Mouse (Mus musculus): ENCODE data around the gene Hspb6. TPM values are rescaled to one million over a fixed set of nuclear protein-coding genes. Genes with fewer than 3 reads are reported as not detected.

Hspb6 gene
- polyA plus RNA-seq, 1 experiment, result 23.8 TPM

- no peak for DNase-seq
Observed at GRCm38 (mm10) chr7:30594510-30595024, 42.6 kb downstream of the Hspb6 start.

GRCm38 (mm10) chr7:30596093-30596492 is 44.1 kb downstream of the Hspb6 start:
- Histone ChIP-seq H3K27ac (ENCODE audit: insufficient read depth, low read length) (no peak overlapping the region), H3K4me1 (ENCODE audit: control insufficient read depth, insufficient read depth, low read length) (peaks cover 6% of the 10 kb centered on the region), H3K27me3 (ENCODE audit: control insufficient read depth, insufficient read depth, low read length) (no peaks in the 10 kb centered on the region), H3K4me3 (replicated peaks; ENCODE audit: insufficient read depth, low read depth, low read length) (no peak overlapping the region)
- DNase-seq, result no peak
- TF ChIP-seq CTCF (IDR thresholded peaks at IDR 0.05; ENCODE audit: borderline replicate concordance, insufficient read depth, low read depth, low read length), result no peak
- TF ChIP-seq POLR2A (IDR thresholded peaks at IDR 0.05; ENCODE audit: borderline replicate concordance, insufficient read depth, low read length), result no peak
- 84% methylated on average over 5 of the region's 5 CpGs for WGBS

More at GRCm38 (mm10) chr7:30594510-30595024, 42.6 kb downstream of the Hspb6 start:
- no peak for TF ChIP-seq POLR2A (IDR thresholded peaks at IDR 0.05; ENCODE audit: borderline replicate concordance, insufficient read depth, low read length)
- no peak for TF ChIP-seq CTCF (IDR thresholded peaks at IDR 0.05; ENCODE audit: borderline replicate concordance, insufficient read depth, low read depth, low read length)
- H3K4me3 ChIP-seq (replicated peaks; ENCODE audit: insufficient read depth, low read depth, low read length), result no peak overlapping the region
- no peaks in the 10 kb centered on the region for H3K4me1 ChIP-seq (ENCODE audit: control insufficient read depth, insufficient read depth, low read length)
- no peaks in the 10 kb centered on the region for H3K27me3 ChIP-seq (ENCODE audit: control insufficient read depth, insufficient read depth, low read length)
- H3K27ac ChIP-seq (ENCODE audit: insufficient read depth, low read length), result no peak overlapping the region
- WGBS, result 58% methylated on average over 4 of the region's 4 CpGs

- no peak for TF ChIP-seq POLR2A (IDR thresholded peaks at IDR 0.05; ENCODE audit: borderline replicate concordance, insufficient read depth, low read length)
- no peak for TF ChIP-seq CTCF (IDR thresholded peaks at IDR 0.05; ENCODE audit: borderline replicate concordance, insufficient read depth, low read depth, low read length)
- no peak for DNase-seq
- H3K4me3 ChIP-seq (replicated peaks; ENCODE audit: insufficient read depth, low read depth, low read length), result no peak overlapping the region
- H3K27ac ChIP-seq (ENCODE audit: insufficient read depth, low read length), result no peak overlapping the region
- H3K27me3 ChIP-seq (ENCODE audit: control insufficient read depth, insufficient read depth, low read length), result no peaks in the 10 kb centered on the region
- H3K4me1 ChIP-seq (ENCODE audit: control insufficient read depth, insufficient read depth, low read length), result peaks cover 6% of the 10 kb centered on the region
- WGBS, result 59% methylated on average over 5 of the region's 5 CpGs
Observed at GRCm38 (mm10) chr7:30596811-30597210, 44.8 kb downstream of the Hspb6 start.

- WGBS, result 93% methylated on average over 12 of the region's 12 CpGs
- Histone ChIP-seq H3K4me3 (replicated peaks; ENCODE audit: insufficient read depth, low read depth, low read length) (peak within 1 kb of the TSS; percentile 15), H3K27me3 (ENCODE audit: control insufficient read depth, insufficient read depth, low read length) (no peaks in the 10 kb centered on the region), H3K4me1 (ENCODE audit: control insufficient read depth, insufficient read depth, low read length) (peaks cover 6% of the 10 kb centered on the region), H3K27ac (ENCODE audit: insufficient read depth, low read length) (no peak within 1 kb of the TSS)
- DNase-seq, result no peak
- TF ChIP-seq POLR2A (IDR thresholded peaks at IDR 0.05; ENCODE audit: borderline replicate concordance, insufficient read depth, low read length) (no peak), CTCF (IDR thresholded peaks at IDR 0.05; ENCODE audit: borderline replicate concordance, insufficient read depth, low read depth, low read length) (no peak)
Observed at GRCm38 (mm10) chr7:30598786-30599185, 46.8 kb downstream of the Hspb6 start, which contains the start of gene Zbtb32. TSS of gene Zbtb32 (minus strand) at chr7:30598909.

- DNase-seq, result peak; percentile 95 to 98
- Histone ChIP-seq H3K27ac (ENCODE audit: insufficient read depth, low read length) (peak overlapping the region; percentile 37; the same call in 1 of the 2 replicates), H3K4me3 (replicated peaks; ENCODE audit: insufficient read depth, low read depth, low read length) (peak overlapping the region; percentile 31), H3K27me3 (ENCODE audit: control insufficient read depth, insufficient read depth, low read length) (no peaks in the 10 kb centered on the region), H3K4me1 (ENCODE audit: control insufficient read depth, insufficient read depth, low read length) (peaks cover 6% of the 10 kb centered on the region)
- 2% methylated on average over 16 of the region's 16 CpGs for WGBS
- peak; percentile 59; the same call in 1 of the 2 replicates for TF ChIP-seq POLR2A (IDR thresholded peaks at IDR 0.05; ENCODE audit: borderline replicate concordance, insufficient read depth, low read length)
- no peak for TF ChIP-seq CTCF (IDR thresholded peaks at IDR 0.05; ENCODE audit: borderline replicate concordance, insufficient read depth, low read depth, low read length)
Observed at GRCm38 (mm10) chr7:30599933-30600353, 48.0 kb downstream of the Hspb6 start.

GRCm38 (mm10) chr7:30600651-30601050 is 48.7 kb downstream of the Hspb6 start:
- WGBS, result 45% methylated on average over 7 of the region's 7 CpGs
- no peak for DNase-seq
- Histone ChIP-seq H3K27ac (ENCODE audit: insufficient read depth, low read length) (peak overlapping the region; percentile 37; the same call in 1 of the 2 replicates), H3K27me3 (ENCODE audit: control insufficient read depth, insufficient read depth, low read length) (no peaks in the 10 kb centered on the region), H3K4me1 (ENCODE audit: control insufficient read depth, insufficient read depth, low read length) (peaks cover 6% of the 10 kb centered on the region), H3K4me3 (replicated peaks; ENCODE audit: insufficient read depth, low read depth, low read length) (no peak overlapping the region)
- no peak for TF ChIP-seq POLR2A (IDR thresholded peaks at IDR 0.05; ENCODE audit: borderline replicate concordance, insufficient read depth, low read length)
- no peak for TF ChIP-seq CTCF (IDR thresholded peaks at IDR 0.05; ENCODE audit: borderline replicate concordance, insufficient read depth, low read depth, low read length)

GRCm38 (mm10) chr7:30602583-30602982 is 50.6 kb downstream of the Hspb6 start:
- Histone ChIP-seq H3K4me1 (ENCODE audit: control insufficient read depth, insufficient read depth, low read length) (peaks cover 6% of the 10 kb centered on the region), H3K27ac (ENCODE audit: insufficient read depth, low read length) (no peak overlapping the region), H3K4me3 (replicated peaks; ENCODE audit: insufficient read depth, low read depth, low read length) (no peak overlapping the region), H3K27me3 (ENCODE audit: control insufficient read depth, insufficient read depth, low read length) (no peaks in the 10 kb centered on the region)
- 72% methylated on average over 3 of the region's 3 CpGs for WGBS
- no peak for TF ChIP-seq POLR2A (IDR thresholded peaks at IDR 0.05; ENCODE audit: borderline replicate concordance, insufficient read depth, low read length)
- DNase-seq, result no peak

- 58% methylated on average over 8 of the region's 8 CpGs for WGBS
- Histone ChIP-seq H3K27me3 (ENCODE audit: control insufficient read depth, insufficient read depth, low read length) (no peaks in the 10 kb centered on the region), H3K4me1 (ENCODE audit: control insufficient read depth, insufficient read depth, low read length) (peaks cover 6% of the 10 kb centered on the region), H3K27ac (ENCODE audit: insufficient read depth, low read length) (no peak overlapping the region), H3K4me3 (replicated peaks; ENCODE audit: insufficient read depth, low read depth, low read length) (no peak overlapping the region)
- no peak for DNase-seq
- no peak for TF ChIP-seq CTCF (IDR thresholded peaks at IDR 0.05; ENCODE audit: borderline replicate concordance, insufficient read depth, low read depth, low read length)
- TF ChIP-seq POLR2A (IDR thresholded peaks at IDR 0.05; ENCODE audit: borderline replicate concordance, insufficient read depth, low read length), result no peak
Observed at GRCm38 (mm10) chr7:30604424-30604823, 52.4 kb downstream of the Hspb6 start.

Measured in cerebellum, adult 2 months (tissue).